Mouse (Mus musculus): ENCODE results near the gene Hsf4. TPM values are rescaled to one million over a fixed set of nuclear protein-coding genes. Genes with fewer than 3 reads are reported as not detected.

Gene Hsf4
- 5.7 and 7.1 TPM in 2 replicates for polyA plus RNA-seq (2012; rRNA removed; ENCODE audit: low replicate concordance)

DNA sequence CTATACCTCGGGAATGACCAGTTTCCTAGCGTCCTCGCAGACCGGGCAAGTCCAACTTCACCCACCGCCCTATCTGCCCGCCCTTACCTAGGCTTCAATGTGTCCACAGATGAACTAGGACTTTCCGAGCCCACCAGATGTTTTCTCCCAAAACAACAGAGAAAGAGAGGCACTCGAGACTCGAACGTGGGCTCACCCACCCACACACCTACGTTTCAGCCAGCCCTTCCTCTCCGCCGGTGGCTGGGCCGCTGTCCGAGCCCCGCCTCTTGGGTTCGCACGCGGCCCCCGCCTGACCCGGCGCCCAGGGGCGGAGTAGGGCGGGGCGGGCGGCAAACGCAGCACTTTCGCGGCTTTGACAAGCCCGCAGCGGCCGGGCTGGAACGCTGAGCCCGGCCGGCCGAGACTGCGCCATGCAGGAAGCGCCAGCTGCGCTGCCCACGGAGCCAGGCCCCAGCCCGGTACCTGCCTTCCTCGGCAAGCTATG, at the start of gene Hsf4:
TSS of gene Hsf4 (plus strand) at position 341 of the 487 bp plus-strand sequence.

DNA sequence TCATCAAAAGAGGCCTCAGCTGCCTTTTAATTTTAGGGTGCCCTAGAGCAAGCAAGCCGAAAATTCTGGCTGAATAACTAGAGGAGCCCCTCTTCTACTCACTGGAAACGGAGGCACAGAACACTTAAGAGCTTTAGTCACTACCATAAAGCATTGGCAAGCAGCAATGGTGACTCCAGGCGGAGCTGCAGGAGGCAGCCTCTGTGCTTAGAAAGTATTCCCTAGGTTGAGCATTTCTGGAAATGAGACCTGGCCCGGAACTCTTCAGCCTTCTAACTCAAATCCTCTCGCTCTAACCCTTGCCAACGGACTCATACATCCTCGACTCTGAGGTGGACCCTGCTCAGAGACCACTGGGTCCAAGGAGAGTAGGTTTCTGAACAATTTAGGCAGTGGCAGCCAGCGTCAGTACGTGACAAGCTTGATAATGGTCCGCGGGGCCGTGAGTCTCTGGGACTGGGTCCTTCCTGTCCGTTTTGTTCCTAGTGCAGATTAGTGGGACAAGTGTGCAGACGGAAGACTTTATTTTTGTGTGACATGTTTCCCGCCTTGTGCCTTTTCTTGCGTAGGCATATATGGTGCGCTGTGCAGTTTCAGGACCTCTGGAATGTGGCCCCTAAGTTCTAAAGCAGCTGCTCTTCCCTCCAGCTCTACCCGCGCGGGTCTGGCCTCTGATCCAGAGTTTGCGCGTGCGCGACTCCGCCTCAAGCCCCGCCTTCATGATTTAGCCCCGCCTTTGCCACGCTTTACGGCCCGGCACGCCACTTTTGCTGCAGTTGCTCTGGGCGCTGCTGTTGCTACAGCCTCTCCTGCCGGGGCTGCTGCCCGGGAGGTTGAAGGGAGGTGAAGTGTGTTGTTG, 45.0 kb upstream of the Hsf4 start, which contains the start of gene D230025D16Rik:
TSS of gene D230025D16Rik (plus strand) at position 733 of the 859 bp plus-strand sequence.

GRCm38 (mm10) chr8:105254966-105255350, 14.6 kb upstream of the Hsf4 start, which contains the start of gene B3gnt9:
Gene B3gnt9, minus strand, starts transcription at chr8:105255153.

GRCm38 (mm10) chr8:105264024-105264982, 5.3 kb upstream of the Hsf4 start, which contains the start of the genes Tradd and Fbxl8:
Gene Tradd, minus strand, starts transcription at chr8:105264609.
Gene Fbxl8, plus strand, starts transcription at chr8:105264648.

DNA sequence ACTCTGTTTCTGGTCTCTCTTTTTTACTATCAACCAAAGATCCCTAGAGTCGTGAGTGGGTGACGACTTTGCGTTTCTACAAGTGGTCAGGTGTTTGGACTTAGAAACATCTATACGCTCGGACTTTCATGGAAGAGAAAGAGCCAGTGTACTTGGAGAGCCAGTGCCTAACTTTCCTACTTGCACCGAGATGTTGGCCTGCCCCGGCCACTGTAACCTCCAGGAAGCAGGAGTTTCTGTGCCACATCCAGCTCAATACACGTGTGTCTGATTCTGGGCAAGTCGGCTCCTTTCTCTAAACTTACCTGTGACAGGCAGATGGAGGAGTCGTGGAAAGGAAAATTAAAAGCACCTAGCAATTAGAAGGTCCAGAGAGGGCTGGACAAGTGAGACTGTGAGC, 6.2 kb downstream of the Hsf4 start, which contains the start of gene Nol3:
TSS of gene Nol3 (plus strand) at position 301 of the 400 bp plus-strand sequence.

GRCm38 (mm10) chr8:105289805-105290460, 20.3 kb downstream of the Hsf4 start, which contains the start of gene 4931428F04Rik:
Gene 4931428F04Rik, minus strand, starts transcription at chr8:105289864.

GRCm38 (mm10) chr8:105295895-105296573, 26.4 kb downstream of the Hsf4 start, which contains the start of gene Exoc3l:
Gene Exoc3l, minus strand, starts transcription at chr8:105296101.

GRCm38 (mm10) chr8:105297511-105298192, 28.1 kb downstream of the Hsf4 start, which contains the start of gene E2f4:
Gene E2f4, plus strand, starts transcription at chr8:105297663.

DNA sequence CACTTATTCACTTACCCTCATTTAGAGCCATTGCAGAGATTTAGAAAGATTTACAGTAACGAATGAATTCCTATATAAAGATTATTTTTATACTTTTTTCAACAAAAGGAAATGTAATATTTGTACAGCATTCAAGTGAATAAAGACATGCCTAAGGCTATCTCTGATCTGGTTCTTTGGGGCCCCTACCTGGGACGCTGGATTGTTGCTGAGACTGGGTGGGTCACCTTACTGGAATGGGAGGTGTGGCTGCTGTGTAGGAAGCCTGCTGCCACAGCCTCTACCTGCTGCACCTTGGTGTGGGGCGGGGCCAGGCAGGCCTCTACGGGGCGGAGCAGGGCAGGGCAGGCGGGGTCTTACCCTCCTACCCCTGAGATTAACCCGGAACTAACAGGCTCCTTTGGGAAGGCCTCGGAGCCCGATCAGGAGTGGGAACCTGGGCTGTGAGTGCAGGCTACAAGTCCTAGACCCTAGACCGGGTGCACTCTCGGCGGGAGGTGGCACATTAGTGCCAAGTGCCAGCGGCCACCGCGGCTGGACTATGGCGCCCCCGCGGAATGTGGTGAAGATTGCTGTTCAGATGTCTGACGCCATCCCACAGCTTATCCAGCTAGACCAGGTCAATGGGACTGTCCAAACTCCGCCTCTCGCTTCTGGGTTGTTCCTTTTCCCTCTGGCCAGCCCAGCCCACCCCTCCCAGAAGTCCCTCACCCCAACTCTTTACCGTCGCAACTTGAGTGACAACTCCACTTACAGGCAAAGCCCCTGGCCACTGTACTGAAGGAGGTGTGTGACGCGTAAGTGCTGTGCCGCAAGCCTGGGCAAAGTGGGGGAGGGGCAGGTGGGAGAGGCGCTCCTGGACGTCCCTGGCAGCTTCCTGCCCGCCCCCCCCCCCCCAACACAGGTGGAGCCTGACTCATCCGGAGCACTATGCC, 35.9 kb downstream of the Hsf4 start, which contains the start of gene Elmo3:
TSS of gene Elmo3 (plus strand) at position 391 of the 935 bp plus-strand sequence.

Other genes starting within 250 kb of the Hsf4 start
- 0.06 and 3.1 TPM in 2 replicates for gene Ces3a, start 221.2 kb upstream of the Hsf4 start, polyA plus RNA-seq (2012; rRNA removed; ENCODE audit: low replicate concordance)
- 1.4 TPM in 1 of 2 replicates, not detected in the other for gene Ces3b, start 186.0 kb upstream of the Hsf4 start, polyA plus RNA-seq (2012; rRNA removed; ENCODE audit: low replicate concordance)
- gene Ces4a, start 138.0 kb upstream of the Hsf4 start, polyA plus RNA-seq (2012; rRNA removed; ENCODE audit: low replicate concordance): 0.83 TPM in 1 of 2 replicates, not detected in the other
- gene Cbfb, start 99.1 kb upstream of the Hsf4 start, polyA plus RNA-seq (2012; rRNA removed; ENCODE audit: low replicate concordance): 10.1 and 12.8 TPM in 2 replicates
- 21.3 and 32.9 TPM in 2 replicates for gene D230025D16Rik, start 44.7 kb upstream of the Hsf4 start, polyA plus RNA-seq (2012; rRNA removed; ENCODE audit: low replicate concordance)
- gene B3gnt9, start 14.6 kb upstream of the Hsf4 start, polyA plus RNA-seq (2012; rRNA removed; ENCODE audit: low replicate concordance): 20.0 and 42.4 TPM in 2 replicates
- 14.7 and 29.5 TPM in 2 replicates for gene Tradd, start 5.2 kb upstream of the Hsf4 start, polyA plus RNA-seq (2012; rRNA removed; ENCODE audit: low replicate concordance)
- 13.6 and 27.9 TPM in 2 replicates for gene Fbxl8, start 5.2 kb upstream of the Hsf4 start, polyA plus RNA-seq (2012; rRNA removed; ENCODE audit: low replicate concordance)
- gene Nol3, start 6.3 kb downstream of the Hsf4 start, polyA plus RNA-seq (2012; rRNA removed; ENCODE audit: low replicate concordance): 10.8 and 11.1 TPM in 2 replicates
- 4.1 and 4.6 TPM in 2 replicates for gene 4931428F04Rik, start 20.1 kb downstream of the Hsf4 start, polyA plus RNA-seq (2012; rRNA removed; ENCODE audit: low replicate concordance)
- 12.2 and 13.7 TPM in 2 replicates for gene Exoc3l, start 26.3 kb downstream of the Hsf4 start, polyA plus RNA-seq (2012; rRNA removed; ENCODE audit: low replicate concordance)
- 138 and 144 TPM in 2 replicates for gene E2f4, start 27.9 kb downstream of the Hsf4 start, polyA plus RNA-seq (2012; rRNA removed; ENCODE audit: low replicate concordance)
- 21.8 and 24.6 TPM in 2 replicates for gene Elmo3, start 35.8 kb downstream of the Hsf4 start, polyA plus RNA-seq (2012; rRNA removed; ENCODE audit: low replicate concordance)
- gene Lrrc29, start 56.5 kb downstream of the Hsf4 start, polyA plus RNA-seq (2012; rRNA removed; ENCODE audit: low replicate concordance): 9.4 and 10.4 TPM in 2 replicates
- 90.7 and 97.1 TPM in 2 replicates for gene Tmem208, start 56.6 kb downstream of the Hsf4 start, polyA plus RNA-seq (2012; rRNA removed; ENCODE audit: low replicate concordance)
- 32.0 and 32.7 TPM in 2 replicates for gene Fhod1, start 78.2 kb downstream of the Hsf4 start, polyA plus RNA-seq (2012; rRNA removed; ENCODE audit: low replicate concordance)
- 5.3 TPM in 2 replicates for gene Slc9a5, start 79.0 kb downstream of the Hsf4 start, polyA plus RNA-seq (2012; rRNA removed; ENCODE audit: low replicate concordance)
- 0.96 and 1.4 TPM in 2 replicates for gene Plekhg4, start 103.5 kb downstream of the Hsf4 start, polyA plus RNA-seq (2012; rRNA removed; ENCODE audit: low replicate concordance)
- 0.22 and 0.29 TPM in 2 replicates for gene Kctd19, start 143.7 kb downstream of the Hsf4 start, polyA plus RNA-seq (2012; rRNA removed; ENCODE audit: low replicate concordance)
- gene Lrrc36, start 143.8 kb downstream of the Hsf4 start, polyA plus RNA-seq (2012; rRNA removed; ENCODE audit: low replicate concordance): 1.2 and 2.4 TPM in 2 replicates
- 150 and 216 TPM in 2 replicates for gene Tppp3, start 201.7 kb downstream of the Hsf4 start, polyA plus RNA-seq (2012; rRNA removed; ENCODE audit: low replicate concordance)
- 57.4 and 64.6 TPM in 2 replicates for gene Zdhhc1, start 227.1 kb downstream of the Hsf4 start, polyA plus RNA-seq (2012; rRNA removed; ENCODE audit: low replicate concordance)
- 0.89 and 1.1 TPM in 2 replicates for gene Hsd11b2, start 249.0 kb downstream of the Hsf4 start, polyA plus RNA-seq (2012; rRNA removed; ENCODE audit: low replicate concordance)

Data from mammary gland, adult 2 months (tissue).